Mouse (Mus musculus) right cerebral cortex, postnatal 25 days (tissue): Measurements from ENCODE around the gene Dtx1.

Experiments
- DNase-seq: peaks from one replicate; pipeline ENCODE4 v3.0.0; 2022

Gene Dtx1

GRCm38 (mm10) chr5:120702969-120703368, 8.8 kb downstream of the Dtx1 start:
- no peak for DNase-seq

- DNase-seq: no peak
Measured at GRCm38 (mm10) chr5:120702421-120702820, 9.3 kb downstream of the Dtx1 start.

GRCm38 (mm10) chr5:120700996-120701790, 10.5 kb downstream of the Dtx1 start:
- DNase-seq: no peak

- DNase-seq: peak; percentile 50
Measured at GRCm38 (mm10) chr5:120698801-120699391, 12.8 kb downstream of the Dtx1 start.

GRCm38 (mm10) chr5:120698181-120698580, 13.5 kb downstream of the Dtx1 start:
- DNase-seq: no peak

GRCm38 (mm10) chr5:120696865-120697264, 14.9 kb downstream of the Dtx1 start:
- no peak for DNase-seq

- no peak for DNase-seq
Measured at GRCm38 (mm10) chr5:120696057-120696743, 15.5 kb downstream of the Dtx1 start.

- no peak for DNase-seq
Measured at GRCm38 (mm10) chr5:120694695-120695074, 17.0 kb downstream of the Dtx1 start.

GRCm38 (mm10) chr5:120693931-120694694, 17.6 kb downstream of the Dtx1 start:
- DNase-seq: no peak

GRCm38 (mm10) chr5:120692034-120692433, 19.7 kb downstream of the Dtx1 start:
- no peak for DNase-seq

- DNase-seq: no peak
Measured at GRCm38 (mm10) chr5:120690417-120690816, 21.3 kb downstream of the Dtx1 start.

GRCm38 (mm10) chr5:120688434-120688833, 23.3 kb downstream of the Dtx1 start:
- no peak for DNase-seq

GRCm38 (mm10) chr5:120687897-120688296, 23.8 kb downstream of the Dtx1 start:
- no peak for DNase-seq

- DNase-seq: no peak
Measured at GRCm38 (mm10) chr5:120687484-120687851, 24.3 kb downstream of the Dtx1 start.

- no peak for DNase-seq
Measured at GRCm38 (mm10) chr5:120686749-120687483, 24.8 kb downstream of the Dtx1 start.

GRCm38 (mm10) chr5:120685678-120686077, 26.0 kb downstream of the Dtx1 start:
- DNase-seq: no peak

GRCm38 (mm10) chr5:120682982-120683771, 28.6 kb downstream of the Dtx1 start:
- DNase-seq: no peak

GRCm38 (mm10) chr5:120680918-120681317, 30.8 kb downstream of the Dtx1 start:
- DNase-seq: peak; percentile 52

- DNase-seq: peak; percentile 91
Measured at GRCm38 (mm10) chr5:120679676-120680555, 31.8 kb downstream of the Dtx1 start.

GRCm38 (mm10) chr5:120677516-120677915, 34.2 kb downstream of the Dtx1 start:
- DNase-seq: no peak
